Mouse (Mus musculus) skeletal muscle tissue, adult 2 months (tissue): ENCODE results near the gene Gas2l2.

Source experiments
- DNase-seq: peaks from one replicate; pipeline ENCODE4 v3.0.0-alpha.2; 2012; ENCODE audit warnings: low read depth, low spot score

Gas2l2 gene

GRCm38 (mm10) chr11:83429355-83429754 lies at the start of gene Gas2l2:
Gene Gas2l2 (minus strand): TSS chr11:83429455.
- no peak for DNase-seq

- DNase-seq, result no peak
These were observed 44.2 kb upstream of the Gas2l2 start for GRCm38 (mm10) chr11:83473235-83474016.

DNA sequence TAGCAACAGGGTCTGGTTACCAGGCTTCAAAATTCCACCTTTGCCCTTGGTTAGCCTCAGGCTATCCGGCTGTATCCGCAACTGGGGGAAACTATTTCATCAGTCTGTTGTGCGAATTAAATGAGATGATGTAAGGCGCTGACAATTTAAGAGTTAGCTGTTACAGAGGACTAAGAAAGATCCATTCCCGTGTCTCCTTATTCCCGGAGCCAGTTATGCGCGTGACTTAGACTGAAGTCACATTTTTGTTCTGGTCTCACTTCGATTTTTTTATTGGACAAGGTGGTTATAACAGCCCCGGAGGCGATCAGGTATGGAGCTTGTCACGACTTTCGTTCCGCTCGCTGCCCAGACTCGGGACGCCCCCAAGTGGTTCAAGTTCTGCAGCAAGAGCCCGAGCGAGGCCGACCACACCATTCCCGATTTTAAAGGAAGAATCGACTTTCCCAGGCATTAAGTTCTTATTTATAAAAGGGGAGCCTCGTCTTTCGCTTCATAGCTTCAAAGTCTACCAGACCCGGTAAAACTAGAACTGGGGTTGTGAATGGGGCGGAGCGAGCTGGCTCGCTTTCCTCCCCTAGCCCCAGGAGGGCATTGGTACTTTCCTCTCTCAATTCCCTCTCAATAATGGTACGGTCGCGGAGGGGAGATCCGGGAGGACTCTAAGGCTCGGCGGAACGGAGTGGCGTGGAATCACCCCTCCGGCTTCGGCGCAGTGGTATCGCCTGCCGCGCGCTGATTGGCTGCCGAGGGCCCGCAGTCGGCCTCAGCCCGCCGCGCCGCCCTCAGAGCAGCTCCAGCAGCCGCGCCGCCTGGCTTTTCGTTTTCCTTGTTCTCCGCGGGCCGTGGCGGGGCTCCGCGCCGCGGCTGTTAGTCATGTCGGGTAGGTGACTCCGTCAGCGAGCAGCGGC lies 43.3 kb upstream of the Gas2l2 start, which contains the start of gene Taf15:
Gene Taf15 (plus strand): TSS at position 763 of the 911 bp plus-strand sequence.
- peak; percentile 97 for DNase-seq

GRCm38 (mm10) chr11:83471766-83472165 lies 42.5 kb upstream of the Gas2l2 start:
- no peak for DNase-seq

GRCm38 (mm10) chr11:83468765-83469164 lies 39.5 kb upstream of the Gas2l2 start:
- DNase-seq, result no peak

DNA sequence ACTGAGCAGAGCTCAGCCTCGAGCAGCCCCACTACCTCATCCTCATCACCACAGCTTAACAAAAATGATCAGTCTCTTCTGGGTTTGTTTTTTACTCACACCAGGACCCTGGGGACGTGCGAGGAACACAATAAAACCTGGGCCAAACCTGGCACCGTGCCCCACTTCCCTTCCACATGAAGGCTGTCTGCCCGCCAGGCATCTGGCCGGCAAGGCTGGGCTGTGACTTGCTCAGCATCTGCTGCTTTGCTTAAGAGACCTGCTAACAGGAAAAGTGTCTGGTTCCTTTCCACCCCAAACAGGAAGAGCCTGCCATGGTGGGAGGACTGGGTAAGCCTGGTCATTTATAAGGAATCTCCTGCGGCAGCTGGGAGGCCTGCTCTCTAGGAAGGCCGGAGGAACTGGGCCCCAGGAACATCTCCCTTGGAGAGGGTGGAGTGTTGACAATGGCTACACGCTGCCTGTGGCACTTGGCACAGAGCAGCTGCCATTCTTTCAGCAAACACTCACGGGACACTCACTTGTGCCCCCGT lies 37.9 kb upstream of the Gas2l2 start:
- peak; percentile 78 for DNase-seq

GRCm38 (mm10) chr11:83465976-83466375 lies 36.7 kb upstream of the Gas2l2 start:
- DNase-seq, result peak; percentile 29

DNA sequence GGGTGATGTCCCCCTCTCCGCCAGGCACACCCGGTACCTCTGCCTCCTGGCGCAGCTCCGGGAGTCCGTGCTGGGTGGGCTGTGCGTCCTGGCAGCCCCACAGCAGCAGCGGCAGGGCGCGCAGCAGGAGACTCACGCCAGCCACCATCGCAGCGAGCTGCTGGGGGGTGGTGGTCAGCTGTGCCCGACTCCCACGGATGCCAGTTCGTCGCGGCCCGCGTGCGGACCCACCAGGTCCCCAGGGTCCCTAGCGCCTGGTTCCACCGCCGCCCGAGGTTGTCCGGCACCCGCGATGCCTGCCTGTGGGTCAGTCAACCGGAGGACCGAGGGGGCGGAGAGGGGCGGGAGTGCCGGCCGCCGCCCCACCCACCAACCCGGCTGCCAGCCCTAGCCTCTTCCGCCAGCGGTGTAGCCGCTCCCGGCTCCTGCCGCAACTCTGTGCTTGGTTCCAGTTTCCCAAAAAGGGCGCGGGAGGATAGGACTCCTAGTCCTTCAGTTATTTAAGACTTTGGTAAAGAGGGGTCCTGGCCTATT lies 33.5 kb upstream of the Gas2l2 start, which contains the start of gene Mmp28:
Gene Mmp28 (minus strand): TSS at position 361 of the 534 bp plus-strand sequence.
- DNase-seq, result no peak

- DNase-seq, result no peak
These were observed 32.3 kb upstream of the Gas2l2 start for GRCm38 (mm10) chr11:83461462-83462027.

GRCm38 (mm10) chr11:83457912-83458601 lies 28.8 kb upstream of the Gas2l2 start:
- DNase-seq, result no peak

- no peak for DNase-seq
These were observed 28.0 kb upstream of the Gas2l2 start for GRCm38 (mm10) chr11:83457257-83457656.

DNA sequence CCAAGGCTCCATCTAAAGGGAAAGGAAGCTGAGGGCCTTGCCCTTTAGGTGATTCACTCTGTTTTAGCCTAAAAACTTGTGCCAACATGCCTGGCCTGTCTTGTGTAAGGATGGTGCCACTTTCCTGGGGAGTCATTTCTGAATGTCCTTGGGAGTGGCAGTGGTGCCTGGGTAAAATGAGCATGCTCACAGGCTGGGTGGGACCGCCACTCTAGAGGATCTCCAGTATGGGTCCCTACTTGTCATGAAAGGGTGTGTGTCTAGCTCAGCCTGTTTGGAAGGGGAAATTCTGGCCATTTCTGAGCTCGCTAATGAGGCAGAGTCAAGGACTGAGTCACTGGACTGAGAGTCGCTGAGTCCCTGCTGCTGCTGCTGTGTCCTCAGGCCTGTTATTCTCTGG lies 26.4 kb upstream of the Gas2l2 start:
- DNase-seq, result no peak

DNA sequence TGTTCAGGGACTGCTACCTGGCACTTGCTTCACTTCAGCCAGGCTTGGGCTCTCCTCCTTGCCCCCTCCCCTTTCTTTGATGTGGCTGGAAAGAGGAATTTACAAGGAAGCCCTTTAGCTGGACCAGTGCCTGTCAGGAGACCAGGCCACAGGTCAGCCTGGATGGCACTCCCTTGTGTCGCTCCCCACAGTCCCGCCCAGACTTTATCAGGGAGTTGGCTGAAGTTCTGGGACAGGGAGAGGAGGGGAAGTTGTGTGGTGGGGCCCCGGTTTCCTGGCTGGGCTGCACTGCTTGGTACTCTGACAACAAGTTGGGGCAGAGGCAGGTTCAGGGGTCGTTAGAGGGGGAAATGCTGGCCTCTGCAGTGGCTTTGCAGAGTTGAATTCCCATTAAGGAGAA lies 25.3 kb upstream of the Gas2l2 start:
- no peak for DNase-seq

- DNase-seq, result no peak
These were observed 22.0 kb upstream of the Gas2l2 start for GRCm38 (mm10) chr11:83451281-83451680.

GRCm38 (mm10) chr11:83450550-83450949 lies 21.3 kb upstream of the Gas2l2 start:
- no peak for DNase-seq

DNA sequence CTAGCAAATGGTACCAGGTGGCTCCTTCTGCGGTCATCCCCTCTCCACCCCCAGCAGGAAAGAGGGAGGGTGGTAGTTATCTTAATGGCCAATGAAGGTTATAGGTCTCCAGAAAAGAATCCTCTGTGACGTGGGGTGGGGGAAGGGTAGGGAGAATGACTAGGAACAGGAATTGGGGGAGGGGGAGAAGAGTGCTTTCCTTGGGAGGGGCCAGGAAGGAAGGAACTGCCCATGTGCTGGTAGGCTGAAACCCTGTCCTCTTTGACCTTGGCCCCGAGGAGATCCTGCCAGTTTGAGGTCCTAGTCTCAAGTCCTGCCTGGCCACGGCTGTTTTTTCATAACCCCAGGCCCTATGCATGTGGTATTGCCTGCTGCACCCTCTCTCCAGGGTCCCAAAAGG lies 20.0 kb upstream of the Gas2l2 start:
- DNase-seq, result no peak

GRCm38 (mm10) chr11:83448927-83449236 lies 19.6 kb upstream of the Gas2l2 start:
- no peak for DNase-seq

GRCm38 (mm10) chr11:83448021-83448926 lies 19.0 kb upstream of the Gas2l2 start:
- DNase-seq, result peak; percentile 70

GRCm38 (mm10) chr11:83447612-83448011 lies 18.4 kb upstream of the Gas2l2 start:
- DNase-seq, result no peak

DNA sequence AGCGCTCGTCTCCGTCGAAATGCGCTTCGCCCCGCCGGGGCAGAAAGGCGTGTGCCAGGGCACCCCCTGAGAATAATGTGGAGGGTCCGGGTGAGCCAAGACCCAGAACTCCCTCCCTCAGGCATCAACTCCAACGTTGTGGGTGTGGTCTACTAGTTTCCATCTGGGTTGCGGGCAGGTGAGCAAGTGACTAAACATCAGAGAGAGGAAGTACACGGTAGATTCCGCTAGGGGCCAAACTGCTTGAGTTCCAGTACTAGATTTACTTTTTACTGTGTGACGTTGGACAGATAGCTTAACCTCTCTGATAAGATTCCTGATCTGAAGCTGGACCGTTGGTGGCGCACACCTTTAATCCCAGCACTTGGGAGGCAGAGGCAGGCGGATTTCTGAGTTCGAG lies 15.7 kb upstream of the Gas2l2 start:
- DNase-seq, result no peak
